Mouse (Mus musculus) cerebellum, adult (tissue): ENCODE measurements around the gene Rwdd4a.

Experiments
- ATAC-seq: cut with Nextera tagmentation; 2 replicates; pipeline ENCODE4 v1.9.2; 2017; ENCODE audit warnings: mild to moderate bottlenecking, moderate library complexity, mixed read lengths; ENCODE audit not compliant: insufficient number of reproducible peaks, low FRiP score, low TSS enrichment

The Rwdd4a gene

DNA sequence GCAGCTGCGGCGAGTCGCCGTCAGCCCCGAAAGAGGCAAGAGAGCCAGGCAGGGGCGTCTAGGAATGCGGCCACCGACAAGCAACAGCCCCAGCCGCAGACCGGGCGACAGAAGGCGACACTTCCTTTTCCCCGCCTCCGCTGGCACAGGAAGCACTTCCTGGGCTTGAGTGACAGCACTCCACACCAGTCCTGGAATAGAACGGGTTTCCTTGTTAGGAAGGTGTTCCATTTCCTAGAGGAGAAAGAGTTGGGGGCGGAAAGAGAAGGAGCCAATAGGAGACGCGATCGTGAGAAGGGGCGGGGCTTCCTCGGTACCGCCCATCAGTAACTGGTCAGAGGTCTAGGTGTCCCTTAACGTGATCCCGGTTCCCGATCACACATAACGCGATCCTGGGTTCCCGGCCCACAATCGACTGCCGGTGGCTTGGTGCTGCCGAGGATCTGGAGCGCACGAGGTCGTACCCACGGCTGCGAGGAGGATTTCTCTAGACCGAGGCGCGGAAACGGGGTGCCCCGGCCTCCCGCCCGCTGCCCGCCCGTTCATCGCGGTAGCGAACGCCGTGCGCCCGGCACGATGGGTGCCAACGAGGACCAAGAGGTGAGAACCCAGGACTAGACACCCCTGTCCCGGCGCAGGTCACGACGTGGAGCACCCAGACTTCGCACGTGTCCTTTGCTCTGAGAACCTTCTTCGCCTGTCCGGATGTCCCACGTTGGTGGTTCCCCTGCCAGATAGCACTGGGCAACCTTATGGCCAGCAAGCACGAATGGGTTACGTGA lies at the start of gene Rwdd4a, which contains the start of gene Trappc11:
Gene Rwdd4a, plus strand, starts transcription at position 321 of the 782 bp plus-strand sequence.
Gene Trappc11, minus strand, starts transcription at position 127 of the 782 bp plus-strand sequence.
- peak; percentile 100 for ATAC-seq

DNA sequence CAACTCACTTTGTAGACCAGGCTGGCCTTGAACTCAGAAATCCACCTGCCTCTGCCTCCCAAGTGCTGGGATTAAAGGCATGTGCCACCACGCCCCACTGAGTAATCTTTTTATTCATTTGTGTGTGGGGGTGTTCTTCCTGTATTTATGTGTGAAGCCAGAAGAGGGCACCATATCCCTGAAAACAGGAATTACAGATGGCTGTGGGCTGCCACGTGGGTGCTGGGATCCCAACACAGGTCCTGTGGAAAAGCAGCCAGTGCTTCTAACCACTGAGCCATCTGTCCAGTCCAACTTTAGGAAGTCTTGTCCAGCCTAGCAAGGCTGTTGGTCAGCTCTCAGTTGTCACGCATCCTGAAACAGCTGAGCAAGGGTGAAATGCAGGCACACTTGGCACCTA lies 46.2 kb upstream of the Rwdd4a start:
- no peak for ATAC-seq

DNA sequence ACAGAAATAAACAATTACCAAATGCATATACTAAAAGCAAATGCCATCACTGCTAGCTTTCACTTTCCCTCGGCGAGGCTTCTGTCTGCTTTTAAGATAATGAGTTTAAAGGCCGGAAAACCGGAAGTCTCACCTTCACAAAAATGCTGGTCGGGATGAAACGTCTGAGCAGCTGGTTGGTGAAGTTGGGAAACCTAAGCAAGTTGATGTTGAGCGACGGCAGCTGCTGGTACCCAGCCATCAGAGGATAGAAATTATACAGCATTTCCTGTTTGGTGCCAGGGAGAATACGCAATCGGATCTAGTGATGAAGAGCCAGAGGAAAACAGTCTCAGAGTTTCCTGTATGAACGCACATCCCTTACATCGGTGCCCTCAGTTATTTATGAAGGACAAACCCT lies 40.4 kb upstream of the Rwdd4a start:
- no peak for ATAC-seq

DNA sequence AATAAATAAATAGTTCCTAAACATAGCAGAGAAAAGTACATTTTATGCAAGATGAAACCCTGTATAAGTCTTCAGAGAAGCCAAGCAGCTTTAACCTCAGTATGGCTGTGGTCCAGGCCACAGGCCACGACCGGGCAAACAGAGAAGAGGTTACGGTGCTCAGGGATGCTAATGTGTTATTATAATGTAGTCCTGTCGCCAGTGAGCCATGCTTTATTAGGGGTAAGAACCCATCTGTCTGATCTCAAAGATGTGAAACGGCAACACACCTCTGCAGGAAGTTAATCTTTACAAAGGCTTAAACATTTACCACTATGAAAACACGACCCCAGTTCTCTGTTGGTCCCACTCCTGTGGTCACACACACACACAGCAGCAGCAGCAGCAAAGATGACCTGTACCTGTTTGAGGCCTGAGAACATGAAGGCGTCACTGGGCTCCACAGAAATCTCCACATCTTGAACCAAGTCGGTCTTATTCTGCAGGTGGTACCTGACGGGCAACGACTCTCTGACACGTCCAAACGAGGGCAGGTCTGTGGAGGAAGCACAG lies 38.8 kb upstream of the Rwdd4a start:
- no peak for ATAC-seq

DNA sequence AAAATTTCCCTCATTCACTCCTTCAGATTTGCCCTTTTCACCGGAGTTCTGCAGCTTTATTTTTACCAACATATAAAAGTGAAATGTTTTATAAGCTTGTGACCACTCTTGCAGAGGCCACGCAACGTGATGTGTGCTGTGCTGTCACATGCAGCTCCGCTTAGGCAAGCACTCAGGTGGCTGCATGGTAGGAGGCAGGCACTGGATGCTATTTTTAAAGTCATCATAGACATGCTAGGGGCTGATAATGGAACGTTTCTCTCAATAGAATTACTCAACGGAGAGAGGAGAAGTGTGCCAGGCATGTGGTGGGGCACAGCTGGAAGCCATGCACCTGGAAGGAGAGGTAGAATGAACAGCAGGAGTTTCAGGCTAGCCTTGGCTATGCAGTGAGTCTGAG lies 38.0 kb upstream of the Rwdd4a start:
- ATAC-seq, result no peak

DNA sequence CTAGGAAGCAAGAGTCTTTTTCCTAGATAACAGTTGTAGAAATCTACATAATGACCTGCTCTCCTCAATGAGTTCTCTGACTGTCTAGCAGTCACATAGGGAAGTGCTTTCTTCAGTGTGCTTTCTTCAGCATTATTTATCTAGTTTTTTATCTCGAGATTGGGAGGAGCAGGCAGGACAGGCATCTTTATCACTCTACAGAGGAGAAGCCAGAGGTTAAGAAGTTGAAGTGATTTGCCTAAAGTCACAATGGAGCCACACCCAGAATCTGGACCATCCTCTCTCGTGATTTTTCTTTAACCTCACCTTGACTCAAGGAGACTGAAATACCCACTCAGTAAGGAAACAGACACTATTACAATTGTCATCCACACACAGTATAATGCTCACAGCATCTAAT lies 31.5 kb upstream of the Rwdd4a start:
- ATAC-seq, result no peak

DNA sequence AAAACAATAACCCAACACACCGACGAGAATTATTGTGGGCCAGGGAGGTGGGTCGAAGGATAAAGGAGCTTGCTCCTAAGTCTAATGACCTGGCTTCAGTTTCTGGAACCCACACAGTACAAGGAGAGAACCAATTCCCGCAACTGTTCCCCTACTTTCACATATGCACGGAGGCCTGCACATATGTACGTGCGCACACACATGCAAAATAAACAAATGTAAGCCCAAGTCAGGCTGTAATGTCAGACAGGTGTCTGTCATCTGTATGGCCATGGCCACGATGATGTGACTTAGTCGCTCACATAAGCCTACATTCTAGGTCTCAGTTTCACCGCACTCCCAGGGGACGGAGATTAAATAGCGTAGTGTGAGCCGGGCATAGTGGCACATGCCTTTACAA lies 30.9 kb upstream of the Rwdd4a start:
- ATAC-seq, result no peak

DNA sequence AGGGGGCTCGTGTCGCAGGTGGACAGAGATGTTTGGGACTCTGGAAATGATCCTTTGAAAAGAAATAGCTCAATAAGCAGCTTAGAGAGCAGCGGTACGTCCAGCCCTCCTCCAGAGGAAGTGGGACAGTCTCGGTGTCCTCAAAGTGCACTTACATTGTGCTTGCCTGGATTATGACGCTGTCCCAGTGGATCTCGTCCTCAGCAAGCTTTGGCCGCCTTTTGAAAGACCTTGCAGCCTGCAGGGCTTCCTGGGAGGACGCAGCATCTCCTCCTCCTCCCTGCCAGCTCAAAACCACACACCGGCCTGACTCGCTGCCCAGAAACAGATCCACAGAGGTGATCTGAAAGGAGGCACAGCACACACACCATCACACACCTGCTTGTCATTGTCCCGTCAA lies 28.0 kb upstream of the Rwdd4a start:
- ATAC-seq, result no peak

DNA sequence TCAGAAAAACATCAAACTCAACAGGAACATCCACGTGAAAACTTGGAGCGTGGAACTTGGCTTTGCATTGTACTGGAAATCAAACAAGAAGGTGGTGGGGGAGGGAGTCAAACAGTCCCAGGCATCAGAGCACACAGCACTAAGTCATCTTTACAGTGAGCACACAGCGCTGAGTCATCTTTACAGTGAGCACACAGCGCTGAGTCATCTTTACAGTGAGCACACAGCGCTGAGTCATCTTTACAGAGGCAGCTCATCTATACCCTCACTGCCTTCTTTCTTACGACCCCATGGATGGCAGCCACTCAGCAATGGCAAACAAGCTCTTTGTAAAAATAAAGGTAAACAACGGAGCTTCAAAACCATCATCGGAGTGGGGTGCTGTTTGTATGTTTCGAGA lies 22.5 kb upstream of the Rwdd4a start:
- no peak for ATAC-seq

DNA sequence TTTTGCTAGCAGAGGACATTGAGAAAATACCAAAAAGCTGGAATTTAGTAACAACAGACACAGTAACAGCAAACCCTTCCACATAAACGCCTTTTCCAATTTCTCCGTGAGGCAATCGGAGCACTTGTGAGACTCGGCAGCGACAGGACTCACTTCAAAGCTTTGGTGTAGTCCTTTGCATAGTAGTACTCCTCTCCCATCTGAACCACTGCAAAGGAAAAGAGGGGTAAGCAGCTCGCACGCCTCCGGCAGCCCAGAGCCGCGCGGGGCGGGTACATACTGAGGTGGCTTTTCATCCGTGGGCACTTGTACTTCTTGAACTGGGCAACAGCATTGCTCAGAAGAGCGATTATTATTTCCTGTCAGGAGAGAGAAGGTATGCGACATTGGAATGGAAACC lies 19.9 kb upstream of the Rwdd4a start:
- no peak for ATAC-seq

DNA sequence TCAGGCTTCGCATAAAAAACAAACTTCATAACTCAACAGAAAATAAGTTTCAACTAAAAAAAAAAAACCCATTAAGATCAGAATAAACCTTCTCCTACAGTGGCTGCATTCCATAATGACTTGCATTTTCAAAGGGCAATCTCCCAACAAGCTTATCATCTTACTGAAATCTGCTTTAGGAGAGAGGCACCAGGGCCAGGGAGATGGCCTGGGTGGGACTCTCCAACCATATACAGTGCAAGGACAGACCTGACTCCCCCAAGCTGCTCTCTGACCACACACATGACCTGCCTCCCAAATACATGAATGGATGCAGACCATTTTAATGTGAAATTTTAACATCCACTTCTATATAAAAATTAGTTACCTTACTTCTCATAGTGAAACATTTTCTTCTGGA lies 5.4 kb upstream of the Rwdd4a start:
- ATAC-seq, result no peak

DNA sequence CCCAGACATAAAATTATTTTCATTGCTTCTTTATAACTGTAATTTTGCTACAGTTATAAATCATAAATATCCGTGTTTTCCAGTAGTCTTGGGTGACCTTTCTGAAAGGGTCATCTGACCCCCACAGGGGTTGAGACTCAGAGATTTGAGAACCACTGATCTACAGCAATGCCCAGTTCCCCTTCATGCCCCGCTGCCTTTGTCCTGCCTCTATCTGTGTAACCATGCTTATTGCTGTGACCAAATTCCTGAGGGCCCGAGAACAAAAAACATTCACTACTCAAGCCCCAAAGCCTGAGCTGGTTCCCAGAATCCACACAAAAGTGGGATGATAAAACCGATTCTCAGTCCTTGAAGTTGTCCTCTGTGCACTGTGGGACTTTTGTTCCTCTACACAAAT lies 4.9 kb downstream of the Rwdd4a start:
- no peak for ATAC-seq

DNA sequence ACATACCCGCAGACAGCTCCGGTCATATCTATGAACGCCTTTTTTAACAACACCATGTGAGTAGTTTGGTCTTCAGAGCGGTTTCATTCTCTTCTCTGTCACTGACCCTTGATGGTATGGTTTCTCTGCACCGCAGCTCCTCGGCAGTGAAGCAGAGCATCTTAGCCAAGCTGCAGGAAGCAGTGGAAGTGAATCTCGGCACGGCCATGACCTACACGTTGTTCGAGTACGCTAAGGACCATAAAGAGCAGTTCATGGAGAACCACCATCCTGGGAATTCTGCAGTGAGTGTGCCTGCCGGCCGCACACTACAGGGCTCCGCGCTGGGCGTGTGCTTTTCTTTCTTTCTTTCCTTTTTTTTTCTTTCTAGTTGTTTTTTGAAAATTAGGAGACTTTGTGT lies 9.3 kb downstream of the Rwdd4a start:
- no peak for ATAC-seq

DNA sequence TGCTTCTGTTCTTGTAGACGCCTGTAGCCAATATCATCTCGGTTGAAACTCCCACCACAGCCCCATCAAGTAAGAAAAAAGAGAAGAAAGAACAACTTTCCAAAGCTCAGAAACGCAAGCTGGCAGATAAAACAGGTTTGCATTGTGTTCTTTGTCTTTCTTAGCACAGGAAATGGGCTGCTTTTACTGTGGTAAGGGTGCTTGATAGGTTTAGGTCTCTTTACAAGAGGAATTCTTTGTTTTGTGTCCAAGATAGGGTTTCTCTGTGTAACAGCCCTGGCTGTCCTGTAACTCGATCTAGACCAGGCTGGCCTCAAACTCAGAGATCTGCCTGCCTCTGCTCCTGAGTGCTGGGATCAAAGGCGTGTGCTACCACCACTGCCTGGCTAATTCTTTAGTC lies 10.6 kb downstream of the Rwdd4a start:
- no peak for ATAC-seq

DNA sequence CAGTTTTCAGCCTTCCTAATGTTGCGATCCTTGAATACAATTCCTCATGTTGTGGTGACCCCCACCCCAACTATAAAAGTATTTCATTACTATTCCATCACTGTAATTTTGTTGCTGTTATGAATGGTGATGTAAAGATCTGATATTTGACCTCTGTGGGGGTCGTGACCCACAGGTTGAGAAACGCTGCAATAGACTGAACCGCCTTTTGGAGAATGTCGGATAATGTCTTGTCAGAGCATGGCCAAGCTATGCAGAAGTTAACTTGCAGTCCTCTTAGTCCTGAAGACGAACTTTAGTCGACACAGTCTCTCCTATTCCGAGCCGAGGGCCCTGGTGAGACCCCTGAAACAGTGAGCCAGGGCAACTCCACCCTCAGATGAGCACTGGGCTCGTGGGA lies 13.6 kb downstream of the Rwdd4a start:
- ATAC-seq, result no peak

DNA sequence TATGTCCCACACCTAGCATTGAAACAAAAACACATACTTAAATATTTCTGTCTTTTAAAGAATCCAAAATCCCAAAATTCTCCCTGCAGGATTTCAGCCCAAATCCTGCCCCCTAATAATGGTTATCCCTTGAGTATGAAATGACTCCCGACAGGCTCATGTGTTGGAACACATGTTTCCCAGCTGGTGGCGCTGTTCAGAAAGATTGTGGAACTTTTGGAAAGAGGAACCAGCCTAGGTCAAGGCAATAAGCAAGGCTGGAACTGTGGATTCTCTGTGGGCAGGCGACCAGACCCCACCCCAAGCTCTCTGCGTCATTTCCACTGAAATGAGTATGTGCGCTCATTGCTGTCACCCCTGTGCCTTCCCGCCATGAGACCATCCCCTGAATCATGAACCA lies 20.1 kb downstream of the Rwdd4a start:
- ATAC-seq, result no peak

DNA sequence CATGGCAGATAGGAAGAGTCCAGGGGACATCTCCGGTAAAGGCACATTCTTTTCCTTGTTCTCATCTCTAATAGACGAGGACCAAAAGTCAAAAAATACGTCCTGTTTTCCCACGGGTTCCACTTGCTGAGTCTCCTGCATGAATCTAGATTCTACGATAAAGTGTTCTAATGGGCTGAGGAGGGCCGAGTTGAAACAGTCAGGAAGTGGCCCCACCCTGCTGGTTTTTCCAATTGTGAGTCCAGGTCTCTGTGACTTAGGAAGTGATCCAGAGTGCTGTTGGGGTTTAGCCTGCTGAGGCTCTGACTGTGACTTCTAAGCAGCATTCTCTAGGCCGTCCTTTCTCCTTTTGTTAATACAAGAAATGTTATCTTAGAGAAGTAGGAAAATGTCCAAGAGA lies 23.0 kb downstream of the Rwdd4a start:
- ATAC-seq, result no peak

DNA sequence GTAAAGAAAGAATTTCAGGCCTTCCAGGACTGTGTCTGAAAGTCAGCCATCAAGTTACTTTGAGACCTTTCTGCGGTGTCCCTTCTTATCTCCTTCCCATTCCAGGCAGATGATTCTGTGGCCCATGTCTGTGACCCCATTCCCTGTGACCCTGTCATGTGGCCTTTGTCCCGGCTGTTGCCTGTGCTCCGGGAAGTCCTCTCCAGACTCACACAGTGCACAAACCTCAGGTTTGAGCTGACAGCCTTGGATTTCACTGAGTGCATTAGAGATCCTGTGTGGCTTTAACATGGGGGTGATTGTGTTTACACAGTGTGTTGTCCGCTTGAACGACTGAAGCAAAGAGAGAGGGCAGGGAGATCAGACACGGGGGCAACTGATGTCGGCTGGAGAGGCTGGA lies 24.8 kb downstream of the Rwdd4a start:
- no peak for ATAC-seq

DNA sequence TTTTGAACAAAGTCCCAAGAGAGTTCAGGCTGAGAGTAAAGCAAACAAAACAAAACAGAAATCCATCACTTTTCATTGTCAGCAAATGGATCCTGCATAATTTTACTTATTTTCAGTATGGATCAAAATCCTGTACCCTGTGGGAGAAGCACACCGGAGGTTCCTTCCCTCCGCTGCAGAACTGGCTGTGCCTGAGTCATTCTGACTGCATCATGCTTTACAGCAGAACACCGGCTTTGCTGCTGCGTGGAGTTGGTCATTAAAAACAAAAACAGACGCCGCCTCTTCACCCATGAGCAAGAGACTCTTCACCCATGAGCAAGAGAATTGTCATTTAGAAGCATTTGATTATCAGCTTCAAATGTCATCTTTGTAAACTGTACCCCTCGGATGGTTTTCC lies 27.3 kb downstream of the Rwdd4a start:
- no peak for ATAC-seq

DNA sequence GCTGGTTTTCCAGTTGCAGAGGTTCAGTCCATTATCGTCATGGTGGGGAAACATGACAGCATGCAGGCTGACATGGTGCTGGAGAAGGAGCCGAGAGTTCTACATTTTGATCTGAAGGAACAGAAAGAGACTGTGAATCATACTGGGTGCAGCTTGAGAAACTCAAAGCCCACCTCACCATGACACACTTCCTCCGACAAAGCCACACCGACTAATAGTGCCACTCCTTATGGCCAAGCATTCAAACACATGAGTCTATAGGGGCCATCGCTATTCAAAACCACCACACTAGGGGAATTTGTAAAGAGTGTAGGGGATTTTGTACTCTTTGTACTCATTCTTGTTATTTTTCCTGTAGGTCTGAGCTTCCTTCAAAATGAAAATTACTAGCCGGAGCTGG lies 33.1 kb downstream of the Rwdd4a start:
- no peak for ATAC-seq

DNA sequence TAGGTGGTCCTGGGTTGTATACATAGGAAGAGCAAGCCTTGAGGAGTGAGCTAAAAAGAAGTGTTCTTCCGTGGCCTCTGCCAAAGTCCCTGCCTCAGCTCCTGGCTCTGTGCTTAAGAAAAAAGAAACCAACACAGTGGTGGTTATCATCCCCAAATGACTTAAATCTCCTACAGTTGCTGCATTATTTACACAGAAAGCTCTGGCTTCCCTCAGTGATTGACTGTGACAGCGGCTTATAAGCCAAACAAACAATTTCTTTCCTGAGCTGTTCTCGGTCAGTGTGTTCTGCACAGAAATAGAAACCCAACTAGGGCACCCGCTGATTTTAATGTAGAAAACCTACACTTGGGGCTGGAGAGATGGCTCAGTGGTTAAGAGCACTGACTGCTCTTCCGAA lies 34.6 kb downstream of the Rwdd4a start:
- no peak for ATAC-seq

DNA sequence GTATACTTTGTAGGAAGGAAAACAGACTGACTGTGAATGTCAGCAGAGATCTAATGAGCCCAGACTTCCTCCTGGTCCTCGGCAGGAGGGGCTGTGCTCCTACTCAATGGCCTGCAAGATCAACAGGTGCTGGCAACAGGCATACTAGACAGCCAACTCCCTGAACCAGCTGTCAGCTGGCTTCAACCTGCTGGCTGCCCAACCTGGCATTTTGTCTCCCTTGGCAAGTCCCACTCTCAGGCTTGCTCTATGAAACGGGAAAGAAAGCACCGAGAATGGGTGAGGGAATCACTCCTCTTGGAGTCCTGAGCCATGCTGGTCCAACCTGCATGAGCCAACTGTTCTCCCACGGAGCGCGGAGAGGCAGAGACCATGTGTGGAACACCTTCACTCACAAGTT lies 36.7 kb downstream of the Rwdd4a start:
- ATAC-seq, result no peak
